Mouse (Mus musculus) neural tube, embryonic 12.5 days (tissue): ENCODE data around the gene Klk1b9. TPM values are rescaled to one million over a fixed set of nuclear protein-coding genes. Genes with fewer than 3 reads are reported as not detected.
"Not testable (repeated sequence)": the region's sequence is repeated elsewhere in the genome, so short reads cannot be mapped to it uniquely, and the experiment has no call there.

ENCODE experiments used
- ATAC-seq: fragments of 200-750 bp; cut with Nextera tagmentation; 2 replicates; pipeline ENCODE4 v1.8.0; 2017; ENCODE audit warnings: low read depth, mild to moderate bottlenecking, moderate TSS enrichment, moderate library complexity; ENCODE audit not compliant: low FRiP score
- H3K27ac ChIP-seq: fragments of 300-500 bp; sonication (generic); 2 replicates; pipeline ENCODE4 v1.5.1; 2016
- H3K27me3 ChIP-seq: fragments of 300-500 bp; sonication (generic); replicated peaks from 2 replicates; pipeline ENCODE4 v1.6.1; 2016; ENCODE audit warnings: mild to moderate bottlenecking
- H3K36me3 ChIP-seq: fragments of 300-500 bp; sonication (generic); 2 replicates; pipeline ENCODE4 v1.6.1; 2016; ENCODE audit warnings: mild to moderate bottlenecking
- H3K4me1 ChIP-seq: fragments of 300-500 bp; sonication (generic); 2 replicates; pipeline ENCODE4 v1.6.1; 2016
- H3K4me2 ChIP-seq: fragments of 300-500 bp; sonication (generic); replicated peaks from 2 replicates; pipeline ENCODE4 v1.6.1; 2016; ENCODE audit warnings: mild to moderate bottlenecking
- H3K4me3 ChIP-seq: fragments of 300-500 bp; sonication (generic); 2 replicates; pipeline ENCODE4 v1.5.1; 2016
- H3K9ac ChIP-seq: fragments of 300-500 bp; sonication (generic); 2 replicates; pipeline ENCODE4 v1.6.1; 2016; ENCODE audit warnings: mild to moderate bottlenecking
- H3K9me3 ChIP-seq: fragments of 300-500 bp; sonication (generic); 2 replicates; pipeline ENCODE4 v1.6.1; 2016; ENCODE audit warnings: mild to moderate bottlenecking
- WGBS: fragments of 180-500 bp; shearing (Covaris S2); methylation state at CpG from one replicate; pipeline ENCODE4 v1.1.7; 2016; 5-methylcytosine and 5-hydroxymethylcytosine counted together
- polyA plus RNA-seq: library from polyadenylated mRNA; unstranded; fragments of >200 nt; fragmentation: Nextera tagmentation; extraction: Ambion mirVana; gene quantifications from 2 replicates; pipeline ENCODE4 v1.2.1, GENCODE M21; 2016

Gene Klk1b9
- polyA plus RNA-seq, 1 experiment from 2014 or later = not detected

- H3K36me3 ChIP-seq = no peaks in the 10 kb centered on the region
- no peak overlapping the region for H3K4me2 ChIP-seq
- no peaks in the 10 kb centered on the region for H3K27me3 ChIP-seq
- no peaks in the 10 kb centered on the region for H3K9me3 ChIP-seq
- no peak overlapping the region for H3K9ac ChIP-seq
- no peak overlapping the region for H3K27ac ChIP-seq
- no peak overlapping the region for H3K4me3 ChIP-seq
- ATAC-seq = no peak
- H3K4me1 ChIP-seq = no peaks in the 10 kb centered on the region
These were observed 9.8 kb downstream of the Klk1b9 start for GRCm38 (mm10) chr7:43985657-43986056.

- H3K9me3 ChIP-seq, H3K9ac ChIP-seq, H3K4me1 ChIP-seq, ATAC-seq, H3K4me3 ChIP-seq, H3K27me3 ChIP-seq, H3K27ac ChIP-seq, H3K36me3 ChIP-seq, H3K4me2 ChIP-seq: not testable (repeated sequence)
- 85% methylated on average over 1 of the region's 1 CpGs for WGBS
These were observed 19.0 kb downstream of the Klk1b9 start for GRCm38 (mm10) chr7:43994821-43995220.

GRCm38 (mm10) chr7:43995577-43995976 is 19.7 kb downstream of the Klk1b9 start, which contains the start of gene Klk1b11:
TSS of gene Klk1b11 (plus strand) at chr7:43995877.
- 81% methylated on average over 4 of the region's 4 CpGs for WGBS
- H3K9me3 ChIP-seq, H3K4me3 ChIP-seq, H3K4me1 ChIP-seq, H3K27ac ChIP-seq, H3K27me3 ChIP-seq, H3K4me2 ChIP-seq, H3K36me3 ChIP-seq, ATAC-seq, H3K9ac ChIP-seq: not testable (repeated sequence)

GRCm38 (mm10) chr7:44004847-44005246 is 29.0 kb downstream of the Klk1b9 start:
- Histone ChIP-seq H3K36me3 (no peaks in the 10 kb centered on the region), H3K9ac (no peak overlapping the region), H3K9me3 (no peaks in the 10 kb centered on the region), H3K27ac (no peak overlapping the region), H3K4me3 (no peak overlapping the region), H3K27me3 (no peaks in the 10 kb centered on the region), H3K4me1 (no peaks in the 10 kb centered on the region), H3K4me2 (no peak overlapping the region)
- no peak for ATAC-seq

- H3K27me3 ChIP-seq, H3K9ac ChIP-seq, H3K27ac ChIP-seq, H3K9me3 ChIP-seq, H3K4me1 ChIP-seq, H3K36me3 ChIP-seq, ATAC-seq, H3K4me3 ChIP-seq, H3K4me2 ChIP-seq: not testable (repeated sequence)
These were observed 36.0 kb downstream of the Klk1b9 start, which contains the start of gene Klk1b26 for GRCm38 (mm10) chr7:44011868-44012267. TSS of gene Klk1b26 (plus strand) at chr7:44012168.

- not testable (repeated sequence) for H3K4me3 ChIP-seq, H3K27me3 ChIP-seq, H3K9me3 ChIP-seq, H3K27ac ChIP-seq, H3K36me3 ChIP-seq, H3K4me1 ChIP-seq, H3K4me2 ChIP-seq, ATAC-seq, H3K9ac ChIP-seq
- 89% methylated on average over 6 of the region's 6 CpGs for WGBS
These were observed 38.8 kb downstream of the Klk1b9 start for GRCm38 (mm10) chr7:44014666-44015065.

GRCm38 (mm10) chr7:44015071-44015470 is 39.2 kb downstream of the Klk1b9 start:
- Histone ChIP-seq H3K4me3 (no peak overlapping the region), H3K36me3 (no peaks in the 10 kb centered on the region), H3K9ac (no peak overlapping the region), H3K4me2 (no peak overlapping the region), H3K9me3 (no peaks in the 10 kb centered on the region), H3K27me3 (no peaks in the 10 kb centered on the region), H3K27ac (no peak overlapping the region), H3K4me1 (no peaks in the 10 kb centered on the region)
- 84% methylated on average over 5 of the region's 5 CpGs for WGBS
- ATAC-seq = no peak

Other genes with a start within 250 kb of the Klk1b9 start
- not detected in 2 replicates for gene Klk12, start 207.2 kb upstream of the Klk1b9 start, polyA plus RNA-seq
- not detected in 2 replicates for gene Klk11, start 201.5 kb upstream of the Klk1b9 start, polyA plus RNA-seq
- 0.24 TPM in 1 of 2 replicates, not detected in the other for gene Klk10, start 195.0 kb upstream of the Klk1b9 start, polyA plus RNA-seq
- gene Klk9, start 184.2 kb upstream of the Klk1b9 start, polyA plus RNA-seq = not detected in 2 replicates
- 5.0 and 7.3 TPM in 2 replicates for gene Klk8, start 178.5 kb upstream of the Klk1b9 start, polyA plus RNA-seq
- not detected in 2 replicates for gene Klk7, start 164.8 kb upstream of the Klk1b9 start, polyA plus RNA-seq
- gene Klk6, start 151.6 kb upstream of the Klk1b9 start, polyA plus RNA-seq = not detected in 2 replicates
- gene Klk5, start 134.1 kb upstream of the Klk1b9 start, polyA plus RNA-seq = not detected in 2 replicates
- 0.15 and 0.20 TPM in 2 replicates for gene Klk4, start 94.9 kb upstream of the Klk1b9 start, polyA plus RNA-seq
- not detected in 2 replicates for gene Klk15, start 42.3 kb upstream of the Klk1b9 start, polyA plus RNA-seq
- gene Klk1b8, start 25.4 kb upstream of the Klk1b9 start, polyA plus RNA-seq = not detected in 2 replicates
- not detected in 2 replicates for gene Klk1b1, start 9.3 kb upstream of the Klk1b9 start, polyA plus RNA-seq
- gene Klk1b11, start 19.8 kb downstream of the Klk1b9 start, polyA plus RNA-seq = not detected in 2 replicates
- not detected in 2 replicates for gene Klk1b26, start 36.1 kb downstream of the Klk1b9 start, polyA plus RNA-seq
- gene Klk1b27, start 76.2 kb downstream of the Klk1b9 start, polyA plus RNA-seq = not detected in 2 replicates
- not detected in 2 replicates for gene Klk1b21, start 126.3 kb downstream of the Klk1b9 start, polyA plus RNA-seq
- not detected in 2 replicates for gene Klk1b22, start 136.6 kb downstream of the Klk1b9 start, polyA plus RNA-seq
- not detected in 2 replicates for gene Klk1b16, start 160.7 kb downstream of the Klk1b9 start, polyA plus RNA-seq
- not detected in 2 replicates for gene Klk1b24, start 212.2 kb downstream of the Klk1b9 start, polyA plus RNA-seq
- gene Klk1b3, start 222.1 kb downstream of the Klk1b9 start, polyA plus RNA-seq = not detected in 2 replicates
- not detected in 2 replicates for gene Klk1b4, start 231.4 kb downstream of the Klk1b9 start, polyA plus RNA-seq
- gene Klk1b5, start 239.9 kb downstream of the Klk1b9 start, polyA plus RNA-seq = not detected in 2 replicates
- gene Klk1, start 249.3 kb downstream of the Klk1b9 start, polyA plus RNA-seq = not detected in 2 replicates